Mouse (Mus musculus): Measurements from ENCODE around the gene St6galnac4. TPM values are rescaled to one million over a fixed set of nuclear protein-coding genes. Genes with fewer than 3 reads are reported as not detected.

St6galnac4 gene
- polyA plus RNA-seq, 1 experiment = 34.8 TPM

- Histone ChIP-seq H3K4me1 (ENCODE audit: control insufficient read depth, insufficient read depth, low read length) (peaks cover 5% of the 10 kb centered on the region; the same call in 1 of the 2 replicates), H3K27ac (ENCODE audit: insufficient read depth, low read length) (no peak overlapping the region), H3K4me3 (ENCODE audit: insufficient read depth, low read length) (no peak overlapping the region)
- 0 out of 2 replicates have a peak, but pooled peaks have one; percentile 6 for TF ChIP-seq POLR2A (IDR thresholded peaks at IDR 0.05; ENCODE audit: extremely low read depth, insufficient read depth, low read length)
- TF ChIP-seq CTCF (IDR thresholded peaks at IDR 0.05; ENCODE audit: extremely low read depth, insufficient read depth, low read length) = no peak
Observed at GRCm38 (mm10) chr2:32578146-32579046, 8.5 kb upstream of the St6galnac4 start.

- Histone ChIP-seq H3K4me3 (ENCODE audit: insufficient read depth, low read length) (peak overlapping the region; percentile 1; the same call in 1 of the 2 replicates), H3K27ac (ENCODE audit: insufficient read depth, low read length) (no peak overlapping the region), H3K4me1 (ENCODE audit: control insufficient read depth, insufficient read depth, low read length) (0 out of 2 replicates have a peak, but pooled peaks cover 2% of the 10 kb centered on the region)
- TF ChIP-seq POLR2A (IDR thresholded peaks at IDR 0.05; ENCODE audit: extremely low read depth, insufficient read depth, low read length) (no peak), CTCF (IDR thresholded peaks at IDR 0.05; ENCODE audit: extremely low read depth, insufficient read depth, low read length) (no peak)
Observed at GRCm38 (mm10) chr2:32581450-32582095, 5.3 kb upstream of the St6galnac4 start.

- H3K27ac ChIP-seq (ENCODE audit: insufficient read depth, low read length) = no peak overlapping the region
Observed at GRCm38 (mm10) chr2:32582830-32583799, 3.8 kb upstream of the St6galnac4 start.

GRCm38 (mm10) chr2:32585149-32585714, 1.7 kb upstream of the St6galnac4 start:
- TF ChIP-seq CTCF (IDR thresholded peaks at IDR 0.05; ENCODE audit: extremely low read depth, insufficient read depth, low read length) (no peak), POLR2A (IDR thresholded peaks at IDR 0.05; ENCODE audit: extremely low read depth, insufficient read depth, low read length) (no peak)
- Histone ChIP-seq H3K27ac (ENCODE audit: insufficient read depth, low read length) (no peak overlapping the region), H3K4me1 (ENCODE audit: control insufficient read depth, insufficient read depth, low read length) (peaks cover 10% of the 10 kb centered on the region), H3K4me3 (ENCODE audit: insufficient read depth, low read length) (no peak overlapping the region)

More at GRCm38 (mm10) chr2:32582830-32583799, 3.8 kb upstream of the St6galnac4 start:
- Histone ChIP-seq H3K4me1 (ENCODE audit: control insufficient read depth, insufficient read depth, low read length) (0 out of 2 replicates have a peak, but pooled peaks cover 1% of the 10 kb centered on the region), H3K4me3 (ENCODE audit: insufficient read depth, low read length) (0 out of 2 replicates have a peak overlapping the region, but pooled peaks have one; percentile 4)
- TF ChIP-seq CTCF (IDR thresholded peaks at IDR 0.05; ENCODE audit: extremely low read depth, insufficient read depth, low read length) (peak; percentile 97), POLR2A (IDR thresholded peaks at IDR 0.05; ENCODE audit: extremely low read depth, insufficient read depth, low read length) (no peak)

DNA sequence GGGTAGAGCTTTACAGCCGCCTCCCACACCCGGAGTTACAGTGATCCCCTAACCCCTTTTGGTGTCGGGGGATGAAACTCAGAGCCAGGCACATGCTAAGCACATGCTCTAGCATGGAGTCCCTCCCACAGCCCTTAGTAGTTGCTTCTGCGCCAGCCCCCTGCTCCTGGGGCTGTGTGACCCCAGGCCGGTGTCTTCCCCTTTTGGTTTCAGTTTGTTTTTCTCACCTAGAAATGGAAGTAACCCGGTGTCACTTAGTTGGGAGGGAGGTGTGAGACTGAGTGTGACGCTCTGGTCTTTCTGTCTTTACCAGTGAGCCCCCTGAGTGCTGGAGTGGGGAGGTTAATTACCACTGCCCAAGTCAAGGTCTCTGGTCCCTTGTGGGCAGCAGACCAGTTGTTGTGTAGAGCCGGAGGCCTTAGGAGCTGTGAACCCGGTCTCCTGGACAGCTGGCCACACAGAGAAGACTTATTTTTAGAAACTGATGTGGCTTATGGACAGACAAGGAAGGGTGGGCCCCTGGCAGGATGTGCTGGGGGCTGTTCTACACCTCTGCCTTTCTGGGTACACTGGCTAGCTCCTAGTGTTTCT, 931 bp downstream of the St6galnac4 start:
- H3K4me1 ChIP-seq (ENCODE audit: control insufficient read depth, insufficient read depth, low read length) = peaks cover 10% of the 10 kb centered on the region
- H3K27ac ChIP-seq (ENCODE audit: insufficient read depth, low read length) = no peak overlapping the region; the same call in 1 of the 2 replicates
- TF ChIP-seq POLR2A (IDR thresholded peaks at IDR 0.05; ENCODE audit: extremely low read depth, insufficient read depth, low read length) (no peak), CTCF (IDR thresholded peaks at IDR 0.05; ENCODE audit: extremely low read depth, insufficient read depth, low read length) (no peak)
- peak overlapping the region; percentile 98 for H3K4me3 ChIP-seq (ENCODE audit: insufficient read depth, low read length)

GRCm38 (mm10) chr2:32589213-32589795, 2.4 kb downstream of the St6galnac4 start:
- no peak overlapping the region for H3K27ac ChIP-seq (ENCODE audit: insufficient read depth, low read length)
- peaks cover 10% of the 10 kb centered on the region for H3K4me1 ChIP-seq (ENCODE audit: control insufficient read depth, insufficient read depth, low read length)
- H3K4me3 ChIP-seq (ENCODE audit: insufficient read depth, low read length) = peak overlapping the region; percentile 98
- no peak for TF ChIP-seq POLR2A (IDR thresholded peaks at IDR 0.05; ENCODE audit: extremely low read depth, insufficient read depth, low read length)
- no peak for TF ChIP-seq CTCF (IDR thresholded peaks at IDR 0.05; ENCODE audit: extremely low read depth, insufficient read depth, low read length)

DNA sequence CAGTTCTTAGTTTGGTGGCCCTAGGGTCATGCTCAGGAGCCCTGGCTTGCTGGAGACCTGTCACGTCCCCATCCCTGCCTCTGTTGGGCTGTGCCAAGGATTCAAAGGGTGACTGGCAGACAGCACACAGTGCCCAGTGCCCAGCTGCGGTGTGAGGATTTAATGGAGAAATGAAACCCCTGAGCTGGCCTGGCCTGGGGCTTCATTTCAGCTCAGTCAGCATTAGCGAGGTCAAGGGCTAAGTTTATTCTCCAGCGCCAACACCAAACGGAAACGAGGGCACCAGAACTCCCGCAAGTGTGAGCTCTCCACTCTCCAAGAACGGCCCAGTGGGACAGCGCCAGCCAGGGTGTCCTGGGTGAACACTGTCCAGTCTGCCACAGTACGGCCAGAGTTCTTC, 3.3 kb downstream of the St6galnac4 start:
- Histone ChIP-seq H3K4me3 (ENCODE audit: insufficient read depth, low read length) (no peak overlapping the region), H3K27ac (ENCODE audit: insufficient read depth, low read length) (no peak overlapping the region), H3K4me1 (ENCODE audit: control insufficient read depth, insufficient read depth, low read length) (peaks cover 10% of the 10 kb centered on the region)
- TF ChIP-seq POLR2A (IDR thresholded peaks at IDR 0.05; ENCODE audit: extremely low read depth, insufficient read depth, low read length) = no peak
- TF ChIP-seq CTCF (IDR thresholded peaks at IDR 0.05; ENCODE audit: extremely low read depth, insufficient read depth, low read length) = no peak

GRCm38 (mm10) chr2:32591249-32591648, 4.4 kb downstream of the St6galnac4 start:
- no peak for TF ChIP-seq CTCF (IDR thresholded peaks at IDR 0.05; ENCODE audit: extremely low read depth, insufficient read depth, low read length)
- TF ChIP-seq POLR2A (IDR thresholded peaks at IDR 0.05; ENCODE audit: extremely low read depth, insufficient read depth, low read length) = no peak
- H3K4me3 ChIP-seq (ENCODE audit: insufficient read depth, low read length) = no peak overlapping the region
- H3K27ac ChIP-seq (ENCODE audit: insufficient read depth, low read length) = no peak overlapping the region
- H3K4me1 ChIP-seq (ENCODE audit: control insufficient read depth, insufficient read depth, low read length) = peaks cover 10% of the 10 kb centered on the region

Measured in cortical plate, adult 2 months (tissue).